Mouse (Mus musculus): Measurements from ENCODE around the gene Igf1. TPM values are rescaled to one million over a fixed set of nuclear protein-coding genes. Genes with fewer than 3 reads are reported as not detected.

Gene Igf1
- total and polyA plus RNA-seq, 2 experiments: 252 to 1,223 TPM

DNA sequence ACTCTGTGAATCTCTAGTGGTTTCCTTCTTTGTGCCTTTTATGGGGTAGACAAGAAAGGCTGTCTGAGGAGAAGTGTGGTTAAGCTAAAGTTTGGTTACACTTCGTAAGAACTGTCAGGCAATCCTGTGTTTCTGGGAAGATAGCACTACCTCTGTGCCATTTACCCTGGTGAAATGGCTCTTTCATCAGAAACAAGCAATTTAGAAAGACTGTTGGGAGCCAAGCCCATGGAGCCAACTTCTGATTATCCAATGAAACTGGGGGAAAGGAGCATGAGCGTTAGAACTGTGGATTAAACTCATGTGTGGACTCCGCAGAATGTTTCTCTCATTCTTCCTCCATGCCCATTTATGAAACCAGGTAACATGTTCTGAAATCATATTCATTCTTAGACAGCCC, 15.5 kb downstream of the Igf1 start:
- no peak overlapping the region for H3K9ac ChIP-seq (ENCODE audit: low read depth, low read length)
- peaks cover 5% of the 10 kb centered on the region; the same call in 1 of the 2 replicates for H3K79me2 ChIP-seq (ENCODE audit: control insufficient read depth, insufficient read depth, low read length)
- no peaks in the 10 kb centered on the region for H3K27me3 ChIP-seq (ENCODE audit: control insufficient read depth, insufficient read depth, low read length)
- H3K4me3 ChIP-seq (ENCODE audit: insufficient read depth, low read depth, low read length): no peak overlapping the region
- WGBS: 39% methylated on average over 3 of the region's 3 CpGs
- peaks cover 26% of the 10 kb centered on the region for H3K4me1 ChIP-seq (ENCODE audit: control insufficient read depth, insufficient read depth, low read length)
- H3K27ac ChIP-seq (replicated peaks; ENCODE audit: insufficient read depth, low read depth, low read length): peak overlapping the region; percentile 51
- TF ChIP-seq POLR2A (IDR thresholded peaks at IDR 0.05; ENCODE audit: extremely low read depth, insufficient read depth, low read length) (no peak), CTCF (IDR thresholded peaks at IDR 0.05; ENCODE audit: low read depth, low read length) (no peak)
- peaks cover 93% of the 10 kb centered on the region for H3K36me3 ChIP-seq (ENCODE audit: control insufficient read depth, insufficient read depth, low read length)
- DNase-seq (ENCODE audit: extremely low read depth, low read depth, low spot score): peak; percentile 73

- WGBS: 87% methylated on average over 7 of the region's 7 CpGs
- no peak overlapping the region for H3K27ac ChIP-seq (replicated peaks; ENCODE audit: insufficient read depth, low read depth, low read length)
- no peak for DNase-seq (ENCODE audit: extremely low read depth, low read depth, low spot score)
- H3K4me1 ChIP-seq (ENCODE audit: control insufficient read depth, insufficient read depth, low read length): peaks cover 20% of the 10 kb centered on the region
- no peaks in the 10 kb centered on the region for H3K27me3 ChIP-seq (ENCODE audit: control insufficient read depth, insufficient read depth, low read length)
- no peak overlapping the region for H3K9ac ChIP-seq (ENCODE audit: low read depth, low read length)
- TF ChIP-seq POLR2A (IDR thresholded peaks at IDR 0.05; ENCODE audit: extremely low read depth, insufficient read depth, low read length): no peak
- TF ChIP-seq CTCF (IDR thresholded peaks at IDR 0.05; ENCODE audit: low read depth, low read length): no peak
- H3K36me3 ChIP-seq (ENCODE audit: control insufficient read depth, insufficient read depth, low read length): peaks cover 77% of the 10 kb centered on the region
- no peaks in the 10 kb centered on the region for H3K79me2 ChIP-seq (ENCODE audit: control insufficient read depth, insufficient read depth, low read length)
- no peak overlapping the region for H3K4me3 ChIP-seq (ENCODE audit: insufficient read depth, low read depth, low read length)
Measured at GRCm38 (mm10) chr10:87880071-87880785, 22.2 kb downstream of the Igf1 start.

DNA sequence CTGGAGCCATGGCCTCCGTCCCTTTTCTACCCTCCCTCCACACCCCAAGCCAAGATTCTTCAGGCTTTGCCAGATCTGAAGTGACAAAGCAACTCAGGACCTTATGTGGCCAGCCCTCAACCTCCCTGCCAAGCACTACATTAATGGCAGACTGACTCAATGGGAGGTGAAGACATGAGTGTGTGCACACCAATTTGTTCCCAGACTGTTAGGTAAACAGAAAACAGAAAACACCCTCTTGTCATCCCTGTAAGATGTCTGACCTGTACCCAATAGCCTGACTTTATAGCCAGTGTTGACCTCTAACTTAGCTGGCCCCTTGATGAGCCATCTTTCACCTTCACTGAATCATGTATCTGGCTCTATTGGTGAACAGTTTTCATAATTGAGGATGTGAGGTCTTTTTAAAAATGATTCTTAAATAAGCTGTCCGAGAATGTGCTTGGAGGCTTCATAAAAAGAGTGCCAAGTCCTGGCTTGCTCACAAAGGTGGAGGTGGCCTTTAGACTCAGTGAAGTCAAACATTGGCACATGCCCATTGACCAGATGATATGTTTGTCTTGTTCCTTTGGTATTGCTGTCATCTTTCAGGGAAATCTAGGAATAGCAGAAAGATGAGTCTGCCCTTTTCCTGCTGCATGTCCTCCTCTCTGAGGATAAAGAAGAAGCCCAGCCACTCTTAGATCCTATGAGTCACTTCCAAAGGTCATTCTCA, 27.4 kb downstream of the Igf1 start:
- TF ChIP-seq POLR2A (IDR thresholded peaks at IDR 0.05; ENCODE audit: extremely low read depth, insufficient read depth, low read length): no peak
- no peak for TF ChIP-seq CTCF (IDR thresholded peaks at IDR 0.05; ENCODE audit: low read depth, low read length)
- peaks cover 71% of the 10 kb centered on the region for H3K36me3 ChIP-seq (ENCODE audit: control insufficient read depth, insufficient read depth, low read length)
- H3K27ac ChIP-seq (replicated peaks; ENCODE audit: insufficient read depth, low read depth, low read length): peak overlapping the region; percentile 89
- peak overlapping the region; percentile 49; the same call in 1 of the 2 replicates for H3K9ac ChIP-seq (ENCODE audit: low read depth, low read length)
- peak; percentile 99 for DNase-seq (ENCODE audit: extremely low read depth, low read depth, low spot score)
- H3K4me1 ChIP-seq (ENCODE audit: control insufficient read depth, insufficient read depth, low read length): peaks cover 24% of the 10 kb centered on the region
- no peaks in the 10 kb centered on the region for H3K27me3 ChIP-seq (ENCODE audit: control insufficient read depth, insufficient read depth, low read length)
- H3K4me3 ChIP-seq (ENCODE audit: insufficient read depth, low read depth, low read length): no peak overlapping the region
- 25% methylated on average over 2 of the region's 2 CpGs for WGBS
- peaks cover 5% of the 10 kb centered on the region; the same call in 1 of the 2 replicates for H3K79me2 ChIP-seq (ENCODE audit: control insufficient read depth, insufficient read depth, low read length)

DNA sequence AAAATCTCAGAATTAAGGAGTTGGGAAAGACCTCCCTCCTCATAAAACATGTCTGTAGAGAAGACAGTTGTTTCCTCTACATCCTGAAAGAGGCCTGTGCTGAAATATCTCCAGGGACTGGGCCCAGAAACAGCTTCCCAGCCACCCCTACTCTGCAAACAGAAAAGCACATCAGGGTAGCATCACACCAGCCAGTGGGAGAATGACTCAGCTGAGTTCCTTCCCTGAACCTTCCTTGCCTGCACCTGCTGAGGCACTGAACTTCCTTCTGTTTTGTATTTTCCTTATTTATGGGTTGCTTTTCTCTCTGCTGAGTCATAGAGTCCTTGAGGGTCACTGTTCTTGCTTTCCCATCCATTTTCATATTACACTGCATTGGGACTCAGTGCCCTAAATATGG, 31.8 kb downstream of the Igf1 start:
- no peak for DNase-seq (ENCODE audit: extremely low read depth, low read depth, low spot score)
- Histone ChIP-seq H3K36me3 (ENCODE audit: control insufficient read depth, insufficient read depth, low read length) (peaks cover 71% of the 10 kb centered on the region), H3K27me3 (ENCODE audit: control insufficient read depth, insufficient read depth, low read length) (no peaks in the 10 kb centered on the region), H3K27ac (replicated peaks; ENCODE audit: insufficient read depth, low read depth, low read length) (0 out of 2 replicates have a peak overlapping the region, but pooled peaks have one; percentile 6), H3K9ac (ENCODE audit: low read depth, low read length) (no peak overlapping the region), H3K4me1 (ENCODE audit: control insufficient read depth, insufficient read depth, low read length) (peaks cover 30% of the 10 kb centered on the region), H3K4me3 (ENCODE audit: insufficient read depth, low read depth, low read length) (no peak overlapping the region), H3K79me2 (ENCODE audit: control insufficient read depth, insufficient read depth, low read length) (peaks cover 5% of the 10 kb centered on the region; the same call in 1 of the 2 replicates)
- no peak for TF ChIP-seq POLR2A (IDR thresholded peaks at IDR 0.05; ENCODE audit: extremely low read depth, insufficient read depth, low read length)
- TF ChIP-seq CTCF (IDR thresholded peaks at IDR 0.05; ENCODE audit: low read depth, low read length): no peak

DNA sequence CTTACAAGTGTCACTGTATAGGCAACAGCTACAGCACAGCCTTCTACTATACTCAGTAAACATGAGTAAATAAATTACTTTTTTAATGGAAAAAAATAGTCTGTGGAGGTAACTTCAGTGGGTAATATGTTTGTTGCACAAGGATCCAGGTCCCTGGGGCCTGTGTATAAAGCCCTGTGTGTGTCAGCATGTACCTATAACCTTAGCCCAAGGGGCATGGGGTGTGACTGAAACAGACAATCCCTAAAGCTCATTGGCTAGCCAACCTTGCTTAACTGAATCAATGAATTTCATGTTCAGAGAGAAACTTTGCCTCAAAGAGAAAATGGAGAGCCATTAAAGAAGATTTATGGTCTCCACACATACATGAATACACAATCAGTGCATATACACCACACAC, 34.2 kb downstream of the Igf1 start:
- peaks cover 71% of the 10 kb centered on the region for H3K36me3 ChIP-seq (ENCODE audit: control insufficient read depth, insufficient read depth, low read length)
- H3K4me1 ChIP-seq (ENCODE audit: control insufficient read depth, insufficient read depth, low read length): peaks cover 38% of the 10 kb centered on the region
- H3K4me3 ChIP-seq (ENCODE audit: insufficient read depth, low read depth, low read length): no peak overlapping the region
- no peaks in the 10 kb centered on the region for H3K27me3 ChIP-seq (ENCODE audit: control insufficient read depth, insufficient read depth, low read length)
- TF ChIP-seq CTCF (IDR thresholded peaks at IDR 0.05; ENCODE audit: low read depth, low read length) (no peak), POLR2A (IDR thresholded peaks at IDR 0.05; ENCODE audit: extremely low read depth, insufficient read depth, low read length) (no peak)
- no peak overlapping the region for H3K9ac ChIP-seq (ENCODE audit: low read depth, low read length)
- peaks cover 3% of the 10 kb centered on the region; the same call in 1 of the 2 replicates for H3K79me2 ChIP-seq (ENCODE audit: control insufficient read depth, insufficient read depth, low read length)
- peak overlapping the region; percentile 74 for H3K27ac ChIP-seq (replicated peaks; ENCODE audit: insufficient read depth, low read depth, low read length)
- peak; percentile 80 for DNase-seq (ENCODE audit: extremely low read depth, low read depth, low spot score)
